Mouse (Mus musculus): Measurements from ENCODE around the gene Wdfy4. TPM values are rescaled to one million over a fixed set of nuclear protein-coding genes. Genes with fewer than 3 reads are reported as not detected.

Gene Wdfy4
- total and polyA plus RNA-seq, 3 experiments, result 2.6 to 3.7 (median 2.9) TPM

- Histone ChIP-seq H3K79me2 (replicated peaks; ENCODE audit: control insufficient read depth, insufficient read depth, low read length) (no peaks in the 10 kb centered on the region), H3K36me3 (ENCODE audit: control insufficient read depth, insufficient read depth, low read length) (no peaks in the 10 kb centered on the region), H3K9ac (ENCODE audit: low read depth, low read length) (no peak overlapping the region), H3K27me3 (ENCODE audit: control insufficient read depth, insufficient read depth, low read length) (no peaks in the 10 kb centered on the region), H3K4me3 (no peak overlapping the region), H3K27ac (no peak overlapping the region), H3K4me1 (ENCODE audit: control insufficient read depth, insufficient read depth, low read length) (no peaks in the 10 kb centered on the region)
- no peak for DNase-seq
- WGBS, result 69% methylated on average over 10 of the region's 10 CpGs
- TF ChIP-seq CTCF (IDR thresholded peaks at IDR 0.05) (no peak), EP300 (IDR thresholded peaks at IDR 0.05; ENCODE audit: insufficient read depth, low read depth, low read length) (no peak), POLR2A (IDR thresholded peaks at IDR 0.05; ENCODE audit: insufficient read depth, low read depth, low read length) (no peak)
- intact Hi-C loops (cut with DNase I), result no loop called here
Measured at GRCm38 (mm10) chr14:33189230-33189629, 3.9 kb upstream of the Wdfy4 start.

GRCm38 (mm10) chr14:33187201-33187600, 1.9 kb upstream of the Wdfy4 start:
- intact Hi-C loops (cut with DNase I), result no loop called here
- H3K9ac ChIP-seq (ENCODE audit: low read depth, low read length), result no peak overlapping the region
- no peaks in the 10 kb centered on the region for H3K4me1 ChIP-seq (ENCODE audit: control insufficient read depth, insufficient read depth, low read length)
- 45% methylated on average over 4 of the region's 4 CpGs for WGBS
- no peak overlapping the region for H3K27ac ChIP-seq
- no peaks in the 10 kb centered on the region for H3K27me3 ChIP-seq (ENCODE audit: control insufficient read depth, insufficient read depth, low read length)
- H3K4me3 ChIP-seq, result no peak overlapping the region
- H3K36me3 ChIP-seq (ENCODE audit: control insufficient read depth, insufficient read depth, low read length), result no peaks in the 10 kb centered on the region
- TF ChIP-seq CTCF (IDR thresholded peaks at IDR 0.05), result no peak
- no peak for TF ChIP-seq POLR2A (IDR thresholded peaks at IDR 0.05; ENCODE audit: insufficient read depth, low read depth, low read length)
- no peak for TF ChIP-seq EP300 (IDR thresholded peaks at IDR 0.05; ENCODE audit: insufficient read depth, low read depth, low read length)
- DNase-seq, result no peak
- H3K79me2 ChIP-seq (replicated peaks; ENCODE audit: control insufficient read depth, insufficient read depth, low read length), result no peaks in the 10 kb centered on the region

- Histone ChIP-seq H3K27me3 (ENCODE audit: control insufficient read depth, insufficient read depth, low read length) (no peaks in the 10 kb centered on the region; the same call in 1 of the 2 replicates), H3K4me1 (ENCODE audit: control insufficient read depth, insufficient read depth, low read length) (no peaks in the 10 kb centered on the region), H3K27ac (no peak overlapping the region), H3K4me3 (no peak overlapping the region), H3K36me3 (ENCODE audit: control insufficient read depth, insufficient read depth, low read length) (no peaks in the 10 kb centered on the region), H3K79me2 (replicated peaks; ENCODE audit: control insufficient read depth, insufficient read depth, low read length) (no peaks in the 10 kb centered on the region), H3K9ac (ENCODE audit: low read depth, low read length) (no peak overlapping the region)
- DNase-seq, result no peak
- intact Hi-C loops (cut with DNase I), result no loop called here
- 80% methylated on average over 5 of the region's 5 CpGs for WGBS
- no peak for TF ChIP-seq POLR2A (IDR thresholded peaks at IDR 0.05; ENCODE audit: insufficient read depth, low read depth, low read length)
- no peak for TF ChIP-seq CTCF (IDR thresholded peaks at IDR 0.05)
Measured at GRCm38 (mm10) chr14:33180102-33180501, 5.2 kb downstream of the Wdfy4 start.

- no peaks in the 10 kb centered on the region for H3K4me1 ChIP-seq (ENCODE audit: control insufficient read depth, insufficient read depth, low read length)
- intact Hi-C loops (cut with DNase I), result no loop called here
- H3K79me2 ChIP-seq (replicated peaks; ENCODE audit: control insufficient read depth, insufficient read depth, low read length), result no peaks in the 10 kb centered on the region
- H3K27ac ChIP-seq, result no peak overlapping the region
- no peak for TF ChIP-seq CTCF (IDR thresholded peaks at IDR 0.05)
- no peak for TF ChIP-seq POLR2A (IDR thresholded peaks at IDR 0.05; ENCODE audit: insufficient read depth, low read depth, low read length)
- no peak overlapping the region for H3K4me3 ChIP-seq
- DNase-seq, result peak; percentile 32 to 55
- no peaks in the 10 kb centered on the region for H3K36me3 ChIP-seq (ENCODE audit: control insufficient read depth, insufficient read depth, low read length)
- WGBS, result 50% methylated on average over 4 of the region's 4 CpGs
- H3K27me3 ChIP-seq (ENCODE audit: control insufficient read depth, insufficient read depth, low read length), result no peaks in the 10 kb centered on the region
- no peak overlapping the region for H3K9ac ChIP-seq (ENCODE audit: low read depth, low read length)
Measured at GRCm38 (mm10) chr14:33175059-33175821, 10.1 kb downstream of the Wdfy4 start.

GRCm38 (mm10) chr14:33171942-33172341, 13.4 kb downstream of the Wdfy4 start:
- Histone ChIP-seq H3K4me1 (ENCODE audit: control insufficient read depth, insufficient read depth, low read length) (no peaks in the 10 kb centered on the region), H3K27me3 (ENCODE audit: control insufficient read depth, insufficient read depth, low read length) (no peaks in the 10 kb centered on the region), H3K27ac (no peak overlapping the region), H3K9ac (ENCODE audit: low read depth, low read length) (no peak overlapping the region), H3K79me2 (replicated peaks; ENCODE audit: control insufficient read depth, insufficient read depth, low read length) (no peaks in the 10 kb centered on the region), H3K36me3 (ENCODE audit: control insufficient read depth, insufficient read depth, low read length) (no peaks in the 10 kb centered on the region), H3K4me3 (no peak overlapping the region)
- intact Hi-C loops (cut with DNase I), result no loop called here
- DNase-seq, result no peak
- WGBS, result 69% methylated on average over 1 of the region's 1 CpGs
- TF ChIP-seq EP300 (IDR thresholded peaks at IDR 0.05; ENCODE audit: insufficient read depth, low read depth, low read length) (no peak), POLR2A (IDR thresholded peaks at IDR 0.05; ENCODE audit: insufficient read depth, low read depth, low read length) (no peak), CTCF (IDR thresholded peaks at IDR 0.05) (no peak)

GRCm38 (mm10) chr14:33168750-33169149, 16.6 kb downstream of the Wdfy4 start:
- Histone ChIP-seq H3K27ac (no peak overlapping the region), H3K36me3 (ENCODE audit: control insufficient read depth, insufficient read depth, low read length) (no peaks in the 10 kb centered on the region), H3K79me2 (replicated peaks; ENCODE audit: control insufficient read depth, insufficient read depth, low read length) (no peaks in the 10 kb centered on the region), H3K9ac (ENCODE audit: low read depth, low read length) (no peak overlapping the region), H3K27me3 (ENCODE audit: control insufficient read depth, insufficient read depth, low read length) (no peaks in the 10 kb centered on the region), H3K4me1 (ENCODE audit: control insufficient read depth, insufficient read depth, low read length) (no peaks in the 10 kb centered on the region), H3K4me3 (no peak overlapping the region)
- no peak for TF ChIP-seq CTCF (IDR thresholded peaks at IDR 0.05)
- no peak for TF ChIP-seq EP300 (IDR thresholded peaks at IDR 0.05; ENCODE audit: insufficient read depth, low read depth, low read length)
- TF ChIP-seq POLR2A (IDR thresholded peaks at IDR 0.05; ENCODE audit: insufficient read depth, low read depth, low read length), result no peak
- no peak for DNase-seq
- WGBS, result 81% methylated on average over 4 of the region's 4 CpGs
- intact Hi-C loops (cut with DNase I), result no loop called here
